Mouse (Mus musculus): ENCODE measurements around the gene Srgap1. TPM values are rescaled to one million over a fixed set of nuclear protein-coding genes. Genes with fewer than 3 reads are reported as not detected.

The Srgap1 gene
- total and polyA plus RNA-seq, 3 experiments: 0.22 TPM; not detected in 2

DNA sequence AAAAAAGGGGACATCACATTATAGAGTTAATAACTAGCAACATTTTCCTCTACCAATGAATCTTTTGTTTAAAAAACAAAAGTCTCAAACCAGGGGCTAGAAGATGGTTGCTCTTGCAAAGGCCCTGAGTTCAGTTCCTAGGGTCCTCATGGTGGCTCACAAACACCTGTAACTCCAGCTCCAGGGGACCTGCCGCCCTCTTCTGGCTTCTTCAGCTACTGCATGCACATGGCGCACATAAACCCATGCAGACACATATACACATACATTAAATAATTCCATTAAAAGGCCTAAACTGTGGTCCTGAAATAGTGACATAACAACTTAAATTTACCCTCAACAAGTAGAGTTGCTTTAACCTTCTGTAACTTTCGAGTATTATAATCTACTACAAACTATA is 178.9 kb downstream of the Srgap1 start:
- ATAC-seq (ENCODE audit: extremely low read depth, insufficient number of reproducible peaks, low FRiP score, poor library complexity, severe bottlenecking): no peak
- Histone ChIP-seq H3K9me3 (replicated peaks) (peaks cover 46% of the 10 kb centered on the region), H3K27me3 (ENCODE audit: insufficient read depth, low read length) (no peaks in the 10 kb centered on the region), H3K4me1 (ENCODE audit: insufficient read depth, low read depth, low read length) (no peaks in the 10 kb centered on the region), H3K36me3 (replicated peaks) (no peaks in the 10 kb centered on the region), H3K4me3 (ENCODE audit: low read depth, low read length) (no peak overlapping the region)
- DNase-seq (ENCODE audit: low spot score): no peak
- TF ChIP-seq TAL1 (conservative IDR thresholded peaks at IDR 0.05; ENCODE audit: low read depth, low read length) (no peak), GATA2 (IDR thresholded peaks at IDR 0.05; ENCODE audit: borderline replicate concordance, low read depth, low read length) (no peak), GATA1 (IDR thresholded peaks at IDR 0.05; ENCODE audit: borderline replicate concordance, low read length) (no peak), POLR2AphosphoS5 (IDR thresholded peaks at IDR 0.05; ENCODE audit: insufficient replicate concordance, low read depth, low read length) (no peak), CTCF (IDR thresholded peaks at IDR 0.05; ENCODE audit: low read depth, low read length) (no peak)

DNA sequence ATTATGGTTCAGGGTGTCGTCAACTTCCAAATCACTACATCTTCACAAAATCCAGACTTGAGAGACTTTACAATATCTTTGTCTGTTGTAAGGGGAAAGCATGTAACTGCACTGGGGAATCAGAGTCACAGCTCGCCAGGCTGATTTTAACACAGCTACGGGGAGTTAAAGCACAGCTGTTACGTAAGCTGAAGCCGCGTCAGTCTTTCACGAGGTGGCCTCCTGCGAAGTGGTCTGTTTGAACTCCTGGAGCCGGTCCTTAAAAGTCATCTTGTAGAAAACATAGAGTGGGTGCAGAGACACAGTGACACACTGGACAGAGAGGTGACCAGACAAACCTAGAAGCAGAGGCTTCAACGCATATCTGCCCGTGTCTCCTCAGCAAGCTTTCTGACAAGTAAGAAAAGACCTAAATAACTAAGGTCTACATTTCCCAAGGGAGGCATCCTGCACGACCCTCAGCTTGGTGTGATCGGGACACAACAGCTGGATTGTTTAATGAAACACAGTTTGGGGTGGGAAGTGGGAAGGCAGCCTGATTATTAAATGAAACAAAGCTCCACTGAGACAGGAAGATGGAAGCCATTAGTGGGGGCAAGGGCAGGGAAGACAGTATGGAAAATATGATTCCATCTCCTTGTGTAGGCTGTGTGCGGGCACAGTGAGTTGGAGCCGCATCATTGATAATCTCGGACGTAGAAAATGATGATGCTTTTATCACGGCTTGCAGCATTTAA is 181.4 kb downstream of the Srgap1 start:
- peaks cover 47% of the 10 kb centered on the region for H3K9me3 ChIP-seq (replicated peaks)
- H3K36me3 ChIP-seq (replicated peaks): no peaks in the 10 kb centered on the region
- no peaks in the 10 kb centered on the region for H3K27me3 ChIP-seq (ENCODE audit: insufficient read depth, low read length)
- no peak overlapping the region for H3K4me3 ChIP-seq (ENCODE audit: low read depth, low read length)
- TF ChIP-seq TAL1 (conservative IDR thresholded peaks at IDR 0.05; ENCODE audit: low read depth, low read length) (no peak), POLR2AphosphoS5 (IDR thresholded peaks at IDR 0.05; ENCODE audit: insufficient replicate concordance, low read depth, low read length) (no peak), GATA2 (IDR thresholded peaks at IDR 0.05; ENCODE audit: borderline replicate concordance, low read depth, low read length) (no peak), GATA1 (IDR thresholded peaks at IDR 0.05; ENCODE audit: borderline replicate concordance, low read length) (no peak), CTCF (IDR thresholded peaks at IDR 0.05; ENCODE audit: low read depth, low read length) (no peak)
- ATAC-seq (ENCODE audit: extremely low read depth, insufficient number of reproducible peaks, low FRiP score, poor library complexity, severe bottlenecking) (no peak), DNase-seq (ENCODE audit: low spot score) (no peak)
- no peaks in the 10 kb centered on the region for H3K4me1 ChIP-seq (ENCODE audit: insufficient read depth, low read depth, low read length)

DNA sequence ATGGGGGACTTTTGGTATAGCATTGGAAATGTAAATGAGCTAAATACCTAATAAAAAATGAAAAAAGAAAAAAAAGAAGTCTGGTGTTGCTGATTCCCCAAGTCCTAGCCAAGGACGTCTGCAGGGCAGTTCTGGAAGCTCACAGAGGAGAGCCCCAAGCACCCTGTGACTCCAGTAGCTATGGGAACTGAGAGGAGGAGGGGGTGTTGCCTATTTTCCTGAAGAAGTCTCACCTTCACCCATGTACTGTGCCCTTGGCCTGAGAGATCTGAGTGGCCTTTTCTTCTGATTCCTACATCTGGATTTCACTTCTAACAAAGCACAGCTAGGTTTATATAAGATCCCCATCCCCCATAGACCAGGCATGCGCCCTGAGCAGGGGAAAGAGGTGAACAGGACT is 186.2 kb downstream of the Srgap1 start:
- Histone ChIP-seq H3K27me3 (ENCODE audit: insufficient read depth, low read length) (no peaks in the 10 kb centered on the region), H3K9me3 (replicated peaks) (peaks cover 39% of the 10 kb centered on the region), H3K4me1 (ENCODE audit: insufficient read depth, low read depth, low read length) (no peaks in the 10 kb centered on the region), H3K4me3 (ENCODE audit: low read depth, low read length) (no peak overlapping the region), H3K36me3 (replicated peaks) (no peaks in the 10 kb centered on the region)
- no peak for ATAC-seq (ENCODE audit: extremely low read depth, insufficient number of reproducible peaks, low FRiP score, poor library complexity, severe bottlenecking)
- DNase-seq (ENCODE audit: low spot score): no peak
- no peak for TF ChIP-seq GATA2 (IDR thresholded peaks at IDR 0.05; ENCODE audit: borderline replicate concordance, low read depth, low read length)

DNA sequence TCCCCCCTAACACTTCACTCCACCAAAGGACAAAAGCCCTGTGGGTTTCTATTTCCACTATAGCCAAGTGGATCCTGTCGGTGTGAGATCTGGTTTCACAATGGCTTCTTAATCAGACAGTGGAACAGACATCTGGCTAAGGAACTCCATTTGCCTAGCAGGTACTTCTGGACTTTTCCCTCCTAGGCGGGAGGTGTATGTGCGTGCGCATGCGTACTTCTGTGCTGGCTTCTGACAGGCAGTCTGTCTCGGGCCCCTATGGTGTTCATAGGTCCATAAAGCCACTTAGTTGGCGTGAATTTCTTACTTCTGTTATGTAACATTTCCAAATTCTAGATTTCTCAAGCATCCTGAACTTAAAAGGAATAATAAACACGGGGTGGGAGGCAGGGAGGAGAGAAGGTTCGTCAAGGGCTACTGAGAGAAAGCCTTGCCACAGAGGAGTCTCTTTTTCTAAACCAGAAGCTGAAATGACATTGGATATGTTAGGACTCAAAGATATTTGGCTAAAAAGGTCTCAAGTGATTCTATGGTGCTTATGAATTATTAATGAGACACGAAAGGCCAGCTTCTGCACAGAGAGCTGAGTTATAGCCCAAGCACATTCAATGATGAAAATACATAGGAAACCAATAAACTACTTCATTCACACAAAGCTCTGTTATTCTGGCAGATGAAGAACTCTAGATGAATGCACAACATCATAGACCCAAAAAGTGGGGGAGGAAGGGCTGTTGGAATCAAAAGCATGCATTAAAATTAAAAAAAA is 187.1 kb downstream of the Srgap1 start:
- Histone ChIP-seq H3K9me3 (replicated peaks) (peaks cover 38% of the 10 kb centered on the region), H3K4me3 (ENCODE audit: low read depth, low read length) (no peak overlapping the region), H3K27me3 (ENCODE audit: insufficient read depth, low read length) (no peaks in the 10 kb centered on the region), H3K36me3 (replicated peaks) (no peaks in the 10 kb centered on the region), H3K4me1 (ENCODE audit: insufficient read depth, low read depth, low read length) (no peaks in the 10 kb centered on the region)
- DNase-seq (ENCODE audit: low spot score): no peak
- no peak for ATAC-seq (ENCODE audit: extremely low read depth, insufficient number of reproducible peaks, low FRiP score, poor library complexity, severe bottlenecking)
- TF ChIP-seq GATA1 (IDR thresholded peaks at IDR 0.05; ENCODE audit: borderline replicate concordance, low read length): no peak
- TF ChIP-seq POLR2AphosphoS5 (IDR thresholded peaks at IDR 0.05; ENCODE audit: insufficient replicate concordance, low read depth, low read length): no peak
- TF ChIP-seq CTCF (IDR thresholded peaks at IDR 0.05; ENCODE audit: low read depth, low read length): no peak
- TF ChIP-seq GATA2 (IDR thresholded peaks at IDR 0.05; ENCODE audit: borderline replicate concordance, low read depth, low read length): no peak
- no peak for TF ChIP-seq TAL1 (conservative IDR thresholded peaks at IDR 0.05; ENCODE audit: low read depth, low read length)

DNA sequence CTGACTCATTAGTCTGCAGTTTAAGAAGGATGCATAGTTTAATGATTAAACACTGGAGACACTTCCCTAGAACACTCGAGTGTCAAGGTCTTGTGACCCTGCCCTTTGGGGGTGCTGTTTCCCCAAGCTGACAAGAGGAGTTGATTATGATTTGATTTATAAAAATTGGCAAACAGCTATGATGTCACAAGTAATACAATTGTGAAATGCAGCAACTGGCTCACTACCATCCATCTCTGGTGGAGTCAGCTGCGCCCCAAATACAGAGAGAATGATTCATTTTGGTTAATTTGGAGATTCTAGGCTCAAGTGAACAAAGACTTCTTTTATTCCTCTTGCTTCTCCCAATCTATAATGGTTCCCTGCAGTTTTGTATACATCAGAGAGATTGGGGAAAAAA is 188.2 kb downstream of the Srgap1 start:
- TF ChIP-seq GATA1 (IDR thresholded peaks at IDR 0.05; ENCODE audit: borderline replicate concordance, low read length): no peak
- no peak for TF ChIP-seq POLR2AphosphoS5 (IDR thresholded peaks at IDR 0.05; ENCODE audit: insufficient replicate concordance, low read depth, low read length)
- TF ChIP-seq GATA2 (IDR thresholded peaks at IDR 0.05; ENCODE audit: borderline replicate concordance, low read depth, low read length): no peak
- TF ChIP-seq TAL1 (conservative IDR thresholded peaks at IDR 0.05; ENCODE audit: low read depth, low read length): no peak
- TF ChIP-seq CTCF (IDR thresholded peaks at IDR 0.05; ENCODE audit: low read depth, low read length): no peak
- no peak for ATAC-seq (ENCODE audit: extremely low read depth, insufficient number of reproducible peaks, low FRiP score, poor library complexity, severe bottlenecking)
- Histone ChIP-seq H3K4me1 (ENCODE audit: insufficient read depth, low read depth, low read length) (no peaks in the 10 kb centered on the region), H3K27me3 (ENCODE audit: insufficient read depth, low read length) (no peaks in the 10 kb centered on the region), H3K4me3 (ENCODE audit: low read depth, low read length) (no peak overlapping the region), H3K9me3 (replicated peaks) (peaks cover 44% of the 10 kb centered on the region), H3K36me3 (replicated peaks) (no peaks in the 10 kb centered on the region)
- DNase-seq (ENCODE audit: low spot score): no peak

DNA sequence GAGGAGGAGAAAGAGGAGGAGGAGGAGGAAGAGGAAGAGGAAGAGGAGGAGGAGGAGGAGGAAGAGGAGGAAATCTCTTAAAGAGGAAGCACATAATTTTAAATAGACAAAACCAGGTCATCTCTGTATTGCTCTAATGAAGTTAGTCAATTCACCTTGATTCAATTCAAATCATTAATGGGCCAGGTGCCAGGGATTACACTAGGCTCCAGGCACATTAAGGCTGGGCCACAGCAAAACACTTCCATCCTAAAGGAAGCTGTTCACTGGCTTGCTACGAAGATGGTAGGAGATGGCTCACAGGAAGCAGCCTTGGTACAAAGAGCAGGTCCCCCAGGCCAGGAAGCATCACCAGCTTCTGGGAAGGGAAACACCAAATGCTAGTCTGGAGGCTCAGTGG is 189.0 kb downstream of the Srgap1 start:
- ATAC-seq (ENCODE audit: extremely low read depth, insufficient number of reproducible peaks, low FRiP score, poor library complexity, severe bottlenecking) (no peak), DNase-seq (ENCODE audit: low spot score) (no peak)
- no peaks in the 10 kb centered on the region for H3K27me3 ChIP-seq (ENCODE audit: insufficient read depth, low read length)
- TF ChIP-seq GATA2 (IDR thresholded peaks at IDR 0.05; ENCODE audit: borderline replicate concordance, low read depth, low read length) (no peak), GATA1 (IDR thresholded peaks at IDR 0.05; ENCODE audit: borderline replicate concordance, low read length) (no peak), TAL1 (conservative IDR thresholded peaks at IDR 0.05; ENCODE audit: low read depth, low read length) (no peak), POLR2AphosphoS5 (IDR thresholded peaks at IDR 0.05; ENCODE audit: insufficient replicate concordance, low read depth, low read length) (no peak), CTCF (IDR thresholded peaks at IDR 0.05; ENCODE audit: low read depth, low read length) (no peak)
- no peaks in the 10 kb centered on the region for H3K36me3 ChIP-seq (replicated peaks)
- no peak overlapping the region for H3K4me3 ChIP-seq (ENCODE audit: low read depth, low read length)
- no peaks in the 10 kb centered on the region for H3K4me1 ChIP-seq (ENCODE audit: insufficient read depth, low read depth, low read length)
- peaks cover 50% of the 10 kb centered on the region for H3K9me3 ChIP-seq (replicated peaks)

Measured in G1E (cell line).